Mouse (Mus musculus): ENCODE measurements around the gene Slc47a2. TPM values are rescaled to one million over a fixed set of nuclear protein-coding genes. Genes with fewer than 3 reads are reported as not detected.

Slc47a2 gene
- polyA plus RNA-seq, 1 experiment from 2014 or later, result not detected

Other genes starting within 250 kb of the Slc47a2 start
- gene Tnfrsf13b, start 216.1 kb downstream of the Slc47a2 start, polyA plus RNA-seq (2015; fragmentation: Nextera tagmentation; extraction: Ambion mirVana), result 1.5 and 1.8 TPM in 2 replicates
- 362 and 373 TPM in 2 replicates for gene Usp22, start 167.8 kb downstream of the Slc47a2 start, polyA plus RNA-seq (2015; fragmentation: Nextera tagmentation; extraction: Ambion mirVana)
- not detected in 2 replicates for gene Aldh3a1, start 135.3 kb downstream of the Slc47a2 start, polyA plus RNA-seq (2015; fragmentation: Nextera tagmentation; extraction: Ambion mirVana)
- gene Aldh3a2, start 75.4 kb downstream of the Slc47a2 start, polyA plus RNA-seq (2015; fragmentation: Nextera tagmentation; extraction: Ambion mirVana), result 22.9 and 26.4 TPM in 2 replicates
- gene Slc47a1, start 35.5 kb upstream of the Slc47a2 start, polyA plus RNA-seq (2015; fragmentation: Nextera tagmentation; extraction: Ambion mirVana), result 0.22 TPM in 1 of 2 replicates, not detected in the other
- gene Rnf112, start 111.3 kb upstream of the Slc47a2 start, polyA plus RNA-seq (2015; fragmentation: Nextera tagmentation; extraction: Ambion mirVana), result 13.1 and 14.2 TPM in 2 replicates
- gene Mfap4, start 142.6 kb upstream of the Slc47a2 start, polyA plus RNA-seq (2015; fragmentation: Nextera tagmentation; extraction: Ambion mirVana), result 91.0 and 108 TPM in 2 replicates
- 73.6 and 85.1 TPM in 2 replicates for gene Mapk7, start 151.5 kb upstream of the Slc47a2 start, polyA plus RNA-seq (2015; fragmentation: Nextera tagmentation; extraction: Ambion mirVana)
- 36.4 and 36.5 TPM in 2 replicates for gene B9d1, start 162.3 kb upstream of the Slc47a2 start, polyA plus RNA-seq (2015; fragmentation: Nextera tagmentation; extraction: Ambion mirVana)
- gene Epn2, start 236.8 kb upstream of the Slc47a2 start, polyA plus RNA-seq (2015; fragmentation: Nextera tagmentation; extraction: Ambion mirVana), result 53.9 and 56.5 TPM in 2 replicates

All from neural tube, embryonic 13.5 days (tissue).